Mouse (Mus musculus) heart, postnatal 0 days (tissue): Measurements from ENCODE around the gene Rad50.

ENCODE experiments used
- CTCF ChIP-seq: IDR thresholded peaks from 2 replicates; pipeline ENCODE4 v1.5.1; 2016; ENCODE audit warnings: antibody characterized with exemption, control low read depth, low read depth
- EP300 ChIP-seq: IDR thresholded peaks from 2 replicates; pipeline ENCODE4 v1.6.1; 2016; ENCODE audit warnings: antibody characterized with exemption, low read depth

- TF ChIP-seq CTCF = no peak
- TF ChIP-seq EP300 = no peak
These were observed 7.8 kb downstream of the Rad50 start for GRCm38 (mm10) chr11:53699351-53699750.
